Mouse (Mus musculus): ENCODE results near the gene Tns4.

DNA sequence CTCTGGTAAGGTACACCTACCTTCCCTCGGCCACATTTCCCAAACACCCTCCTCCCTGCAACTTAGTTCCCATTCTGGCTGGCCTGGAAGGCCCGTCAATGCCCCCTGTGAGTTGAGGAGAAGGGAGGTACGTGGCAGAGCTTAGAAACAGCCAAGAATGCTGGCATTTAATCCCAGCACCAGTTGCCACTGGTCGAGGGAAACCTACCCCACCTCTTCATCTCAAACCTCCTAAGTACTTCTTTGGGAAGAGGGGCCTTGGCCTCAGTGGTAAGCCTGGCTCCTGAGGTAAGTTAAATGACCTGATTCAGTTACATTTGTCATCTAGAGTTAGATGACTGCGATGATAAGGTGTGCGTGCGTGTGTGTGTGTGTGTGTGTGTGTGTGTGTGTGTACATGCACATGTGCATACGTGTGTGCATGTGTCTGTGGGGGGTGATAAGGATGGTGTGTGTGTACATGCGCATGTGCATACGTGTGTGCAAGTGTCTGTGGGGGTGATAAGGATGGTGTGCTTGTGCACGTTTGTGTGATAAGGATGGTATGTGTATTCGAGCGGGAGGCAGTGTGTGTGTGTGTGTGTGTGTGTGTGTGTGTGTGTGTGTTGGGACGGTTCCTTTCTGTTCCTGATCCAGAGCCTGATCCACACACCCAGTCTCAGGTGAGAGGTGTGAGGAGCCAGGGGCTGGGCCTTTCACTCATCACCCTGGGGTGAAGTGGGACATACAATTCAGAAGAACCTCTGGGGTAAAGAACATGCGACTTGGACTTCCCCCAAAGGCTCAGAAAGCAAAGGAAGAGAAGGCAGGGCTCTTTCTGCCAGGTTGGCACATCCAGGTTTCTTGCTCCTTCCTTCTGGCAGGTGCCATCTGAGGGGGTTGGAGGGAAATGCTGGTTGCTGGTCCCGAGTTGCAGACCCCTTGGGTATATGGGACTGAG, 47.0 kb downstream of the Tns4 start:
- TF ChIP-seq CTCF (IDR thresholded peaks at IDR 0.05; ENCODE audit: low read depth): no peak
- no peak for TF ChIP-seq EP300 (IDR thresholded peaks at IDR 0.05; ENCODE audit: low read depth)
